Mouse (Mus musculus): ENCODE data around the gene Fgf11. TPM values are rescaled to one million over a fixed set of nuclear protein-coding genes. Genes with fewer than 3 reads are reported as not detected.

The Fgf11 gene
- total RNA-seq, 2 experiments from 2014 or later, result 10.1 to 13.8 TPM

DNA sequence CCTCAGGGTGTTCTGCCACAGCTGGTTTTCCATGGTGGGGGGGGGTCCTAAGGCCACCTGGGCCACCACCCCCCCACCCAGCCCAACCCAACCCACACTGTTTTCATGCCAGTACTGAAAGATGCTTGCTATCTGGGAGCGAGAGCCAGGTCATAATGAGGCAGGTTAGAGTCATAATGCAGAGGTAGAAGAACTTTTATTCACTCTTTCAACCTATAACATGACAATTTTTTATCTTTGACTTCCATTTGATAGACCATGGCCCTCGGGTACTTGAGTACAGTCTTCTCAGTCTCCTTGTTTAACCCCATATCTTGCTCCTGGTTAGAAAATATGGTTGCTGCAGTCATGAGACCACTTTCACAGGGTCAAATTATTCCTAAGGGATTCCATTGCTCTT, 16.7 kb upstream of the Fgf11 start, which contains the start of gene Spem2:
Gene Spem2 (minus strand): TSS at position 101 of the 400 bp plus-strand sequence.
- no peak for DNase-seq (ENCODE audit: low spot score in 2 of 2)

DNA sequence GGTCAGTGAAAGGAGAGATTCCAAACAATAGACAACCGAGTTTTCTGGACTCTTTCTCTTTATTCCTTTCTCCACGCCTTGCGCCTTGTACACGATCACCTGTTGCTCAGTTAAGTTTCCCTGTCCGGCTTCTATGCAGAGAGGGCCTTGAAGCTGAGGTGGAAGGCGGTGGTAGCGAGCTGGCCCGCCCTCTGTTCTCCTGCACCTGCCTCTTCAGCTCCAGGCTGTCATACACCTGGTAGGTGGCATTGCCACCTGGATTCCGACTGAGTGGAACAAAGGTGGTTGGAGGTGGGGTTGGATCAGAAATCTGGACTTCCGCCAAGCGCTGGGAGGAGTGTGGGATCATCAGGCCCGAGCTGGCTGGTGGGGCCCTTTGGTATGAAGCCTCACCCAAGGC, 14.9 kb upstream of the Fgf11 start:
- DNase-seq (ENCODE audit: low spot score in 2 of 2), result no peak

DNA sequence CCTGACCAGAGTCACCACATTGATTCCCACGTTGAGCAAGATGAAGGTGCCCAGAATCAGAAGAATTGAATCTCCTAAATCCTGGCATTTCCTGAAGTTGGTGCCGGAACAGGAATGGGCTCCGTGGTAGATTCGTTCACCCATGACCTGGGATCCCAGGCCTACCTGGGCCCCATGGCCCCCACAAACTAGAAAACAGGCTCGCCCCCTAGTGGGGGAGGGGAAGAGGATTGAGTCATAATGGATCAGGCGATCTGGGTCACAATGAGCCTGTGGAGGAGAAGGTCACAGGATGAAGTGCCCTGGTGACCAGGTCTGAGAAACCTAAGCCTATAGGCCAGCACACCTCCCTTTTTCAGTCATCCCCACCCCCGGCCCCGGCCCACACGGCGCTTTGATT, 13.5 kb upstream of the Fgf11 start, which contains the start of gene Gm39566:
Gene Gm39566 (minus strand): TSS at position 144 of the 400 bp plus-strand sequence.
- no peak for DNase-seq (ENCODE audit: low spot score in 2 of 2)

DNA sequence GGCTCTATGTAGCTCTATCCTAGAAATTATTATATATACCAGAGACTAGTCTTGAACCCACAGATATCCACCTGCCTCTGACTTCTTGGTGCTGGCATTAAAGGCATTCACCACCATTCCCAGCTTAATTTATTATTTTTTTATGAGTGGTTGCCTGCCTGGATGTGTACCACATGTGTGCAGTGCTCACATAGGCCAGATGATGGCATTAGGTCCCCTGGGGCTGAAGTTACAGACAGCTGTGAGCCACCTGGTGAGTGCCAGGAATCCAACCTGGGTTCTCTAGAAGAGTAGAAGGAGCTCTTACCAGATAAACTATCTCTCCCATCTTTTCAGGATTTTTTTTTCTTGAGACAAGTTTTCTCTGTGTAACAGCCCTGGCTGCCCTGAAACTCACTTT, 8.6 kb upstream of the Fgf11 start:
- no peak for DNase-seq (ENCODE audit: low spot score in 2 of 2)

DNA sequence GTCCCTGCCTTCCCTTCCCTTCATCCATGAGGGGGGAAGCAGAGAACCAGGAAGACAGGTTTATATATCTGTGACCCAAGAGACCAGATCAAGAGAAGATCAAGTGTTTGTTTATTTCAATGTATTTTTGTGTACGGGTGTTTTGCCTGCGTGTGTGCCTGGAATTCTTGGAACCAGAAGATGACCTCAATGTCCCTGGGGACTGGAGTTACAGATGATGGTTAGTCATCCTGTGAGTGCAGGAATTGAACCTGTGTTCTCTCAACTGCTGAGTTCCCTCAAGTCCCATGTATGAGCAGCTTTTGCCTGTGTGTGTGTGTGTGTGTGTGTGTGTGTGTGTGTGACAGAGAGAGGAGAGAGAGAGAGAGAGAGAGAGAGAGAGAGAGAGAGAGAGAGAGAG, 6.0 kb upstream of the Fgf11 start:
- DNase-seq (ENCODE audit: low spot score in 2 of 2), result no peak

DNA sequence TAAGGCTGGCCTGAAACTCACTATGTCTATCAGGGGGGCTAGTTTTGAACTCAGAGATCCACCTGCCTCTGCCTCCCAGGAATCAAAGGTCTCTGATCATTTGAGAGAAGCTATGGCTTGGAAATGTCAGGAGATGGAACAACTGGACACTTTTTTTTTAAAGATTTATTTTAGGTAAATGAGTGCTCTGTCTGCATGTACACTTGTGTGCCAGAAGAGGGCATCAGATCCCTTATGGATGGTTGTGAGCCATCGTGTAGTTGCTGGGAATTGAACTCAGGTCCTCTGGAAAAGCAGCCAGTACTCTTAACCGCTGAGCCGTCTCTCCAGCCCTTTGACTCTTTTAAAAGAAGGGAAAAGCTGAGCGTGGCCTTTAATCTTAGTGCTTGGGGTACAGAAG, 4.7 kb upstream of the Fgf11 start:
- no peak for DNase-seq (ENCODE audit: low spot score in 2 of 2)

DNA sequence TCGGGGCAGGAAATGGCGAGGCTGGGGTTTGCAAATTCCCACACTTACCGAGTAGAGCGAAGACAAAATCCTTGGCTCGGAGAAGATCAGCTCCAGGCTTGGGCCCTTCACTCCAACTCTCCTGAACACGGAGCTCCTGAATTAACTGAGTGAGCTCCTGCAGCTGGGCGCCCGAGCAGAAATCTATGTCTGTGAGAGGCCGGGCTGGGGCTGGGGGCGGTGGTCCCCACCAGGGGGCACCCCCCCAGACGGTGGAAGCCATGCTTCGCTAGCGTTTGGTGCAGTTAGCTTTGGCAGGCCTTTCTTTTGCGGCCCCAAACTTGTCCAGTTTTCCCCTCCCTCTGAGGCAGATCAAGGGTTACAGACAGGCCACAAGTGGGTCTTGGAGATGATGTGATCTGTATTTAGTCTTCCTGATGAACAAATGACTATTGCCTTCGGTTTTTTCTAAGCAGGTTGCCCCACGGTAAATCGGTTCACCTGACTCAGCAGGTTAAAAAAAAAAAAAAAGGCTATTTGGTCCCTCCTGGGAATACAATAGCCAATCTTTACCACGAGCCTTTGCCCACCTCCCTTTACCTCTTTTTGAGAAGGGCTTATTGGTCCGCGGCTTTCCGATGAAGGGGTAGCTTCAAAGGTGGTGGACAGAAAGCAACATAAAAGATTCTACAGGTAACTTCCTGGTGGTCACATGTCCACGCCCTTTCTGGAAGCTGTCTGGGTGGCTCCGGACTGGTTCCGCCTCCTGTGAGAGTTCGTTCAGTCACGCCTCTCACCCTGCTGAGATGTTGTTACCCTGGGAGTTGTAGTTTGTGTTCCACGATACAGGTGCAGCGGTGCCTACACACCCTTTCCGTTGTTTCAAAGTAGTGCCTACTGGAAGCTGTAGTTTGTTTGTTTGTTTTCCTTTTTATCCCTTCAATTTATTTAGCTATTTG, 3.6 kb upstream of the Fgf11 start, which contains the start of gene Tmem102:
Gene Tmem102 (minus strand): TSS at position 653 of the 938 bp plus-strand sequence.
- no peak for DNase-seq (ENCODE audit: low spot score in 2 of 2)

DNA sequence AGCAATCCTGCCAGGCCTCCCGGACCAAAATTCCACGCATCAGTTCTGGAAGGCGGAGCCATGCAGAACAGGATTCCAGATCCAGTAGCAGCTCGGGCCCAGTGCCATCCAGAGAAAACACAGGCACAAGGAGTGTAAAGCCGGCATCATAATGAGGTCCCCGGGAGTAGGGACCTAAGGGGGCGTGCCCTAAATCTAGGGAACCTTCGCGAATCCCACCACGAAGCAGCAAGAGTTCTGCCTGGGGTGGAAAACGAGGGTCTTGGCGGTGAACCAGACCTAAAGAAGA, 2.9 kb upstream of the Fgf11 start:
- no peak for DNase-seq (ENCODE audit: low spot score in 2 of 2)

DNA sequence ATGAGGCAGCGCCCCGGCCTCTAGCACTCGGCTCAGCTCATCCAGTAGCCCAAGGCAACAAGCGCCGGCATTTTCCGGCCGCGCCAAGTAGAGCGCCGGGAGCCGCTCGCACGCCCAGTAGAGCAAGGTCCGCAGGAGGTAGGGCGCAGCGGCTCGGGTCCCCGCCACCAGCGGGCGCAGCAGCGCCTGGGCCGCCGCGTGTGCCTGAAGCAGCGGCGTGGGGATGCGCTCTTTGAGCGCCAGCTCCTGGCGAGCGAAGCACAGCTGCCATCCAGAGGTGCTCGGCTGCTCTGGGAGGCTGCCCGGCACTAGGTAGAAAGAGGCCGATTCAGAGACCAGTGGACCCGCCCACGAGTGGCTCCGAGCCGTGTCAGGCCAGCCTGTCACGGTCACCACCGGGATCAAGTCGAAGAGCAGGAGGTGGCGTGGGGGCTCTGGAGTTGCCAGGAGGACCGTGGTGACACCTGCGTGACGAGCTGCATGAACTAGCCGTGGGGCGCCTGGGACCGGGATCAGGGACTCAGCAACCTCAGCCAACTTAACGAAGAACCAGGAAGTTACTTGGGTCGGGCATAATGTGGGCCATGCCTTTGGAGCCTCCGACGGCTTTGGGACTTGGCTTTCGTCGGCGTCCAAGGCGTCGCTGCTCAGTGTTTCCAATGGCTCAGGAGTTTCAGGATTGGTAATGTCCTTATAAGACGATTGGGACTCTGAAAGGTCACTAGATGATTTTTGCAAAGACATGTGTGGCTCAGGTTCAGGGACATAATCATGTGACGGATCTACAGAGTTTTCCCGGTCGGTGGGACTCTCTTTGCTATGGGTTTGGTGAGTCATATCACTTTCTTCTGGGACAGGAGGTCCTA, 2.4 kb upstream of the Fgf11 start:
- DNase-seq (ENCODE audit: low spot score in 2 of 2), result peak; percentile 55 to 71

DNA sequence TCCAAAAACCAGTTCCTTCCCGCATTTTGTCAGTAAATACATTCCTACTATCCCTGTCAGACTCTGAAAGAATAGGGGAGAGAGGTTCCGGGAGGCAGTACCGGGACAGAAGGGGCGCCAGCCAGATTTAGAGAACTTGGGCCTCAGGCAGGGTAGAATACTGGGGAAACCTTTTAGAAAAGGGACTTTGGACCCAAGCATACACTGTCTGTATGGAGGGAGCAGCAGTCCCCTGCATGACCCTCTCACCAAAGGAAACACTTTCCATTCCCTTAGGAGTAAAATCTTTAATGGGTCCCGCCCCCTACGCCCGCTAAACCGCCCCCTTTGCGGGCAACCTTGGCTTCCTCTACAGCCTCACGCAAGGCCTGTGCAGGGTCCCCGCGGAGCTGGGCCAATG, 1.7 kb upstream of the Fgf11 start:
- no peak for DNase-seq (ENCODE audit: low spot score in 2 of 2)

DNA sequence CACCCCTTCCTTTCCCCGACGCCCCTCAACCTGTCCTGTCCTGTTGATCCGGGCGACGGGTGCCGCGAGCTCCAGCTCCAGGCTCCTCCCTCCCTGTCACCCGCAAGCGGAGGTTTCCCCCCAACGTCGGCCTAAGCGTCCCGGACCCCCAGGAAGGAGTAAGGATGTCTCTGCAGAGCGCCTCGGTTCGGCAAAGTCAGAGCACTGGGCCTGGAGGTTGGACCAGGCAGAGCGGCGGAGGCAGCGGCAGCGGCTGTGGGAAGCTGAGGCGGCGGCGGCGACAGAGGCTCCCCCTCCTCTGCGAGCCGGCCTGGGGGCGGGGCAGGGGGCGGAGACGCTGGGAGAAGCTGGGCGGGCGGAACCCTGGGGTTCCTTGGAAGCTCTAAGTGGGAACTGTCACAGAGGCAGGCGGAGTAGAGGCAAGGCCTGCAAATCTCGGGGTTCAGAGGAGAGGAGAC, 1.0 kb upstream of the Fgf11 start:
- DNase-seq (ENCODE audit: low spot score in 2 of 2), result peak; percentile 79 to 85

DNA sequence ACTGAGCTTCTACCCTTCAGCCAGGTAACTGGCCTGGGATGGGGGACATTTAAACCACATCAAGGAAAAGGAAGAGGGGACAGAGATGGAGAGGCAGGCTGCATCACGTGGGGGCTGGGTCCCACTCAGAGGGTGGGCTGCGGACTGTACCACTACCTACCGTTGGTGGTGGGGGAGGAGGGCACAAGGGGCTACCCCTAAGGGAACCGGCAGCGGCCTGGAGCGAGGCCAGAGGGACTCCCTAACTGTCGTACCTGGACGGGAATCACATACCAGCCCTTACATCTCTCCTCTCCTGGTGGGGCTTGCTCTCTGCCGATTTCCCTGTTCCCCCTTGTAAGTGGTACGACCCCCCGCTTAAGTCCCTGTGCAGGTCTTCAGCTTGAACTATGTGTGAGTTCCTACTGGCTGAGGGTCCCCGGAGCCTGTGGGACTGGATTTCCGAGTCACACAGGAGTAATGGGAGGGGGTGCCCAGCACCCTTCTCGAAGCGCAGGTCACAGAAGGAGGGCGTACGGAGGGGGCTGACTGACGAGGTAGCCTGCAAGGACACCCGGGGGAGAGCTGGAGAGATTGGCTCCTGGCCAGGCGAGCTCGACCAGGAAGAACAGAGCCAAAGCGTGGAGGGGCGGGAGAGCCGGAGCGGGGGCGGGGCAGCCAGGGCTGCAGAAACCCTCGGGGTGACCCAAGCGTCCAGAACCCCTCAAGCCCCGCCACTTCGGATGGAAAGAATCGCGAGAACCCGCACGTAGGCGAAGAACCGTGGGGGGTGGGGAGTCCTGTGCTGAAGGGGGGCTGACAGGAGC, 1.1 kb downstream of the Fgf11 start:
- peak; percentile 60 to 72 for DNase-seq (ENCODE audit: low spot score in 2 of 2)

DNA sequence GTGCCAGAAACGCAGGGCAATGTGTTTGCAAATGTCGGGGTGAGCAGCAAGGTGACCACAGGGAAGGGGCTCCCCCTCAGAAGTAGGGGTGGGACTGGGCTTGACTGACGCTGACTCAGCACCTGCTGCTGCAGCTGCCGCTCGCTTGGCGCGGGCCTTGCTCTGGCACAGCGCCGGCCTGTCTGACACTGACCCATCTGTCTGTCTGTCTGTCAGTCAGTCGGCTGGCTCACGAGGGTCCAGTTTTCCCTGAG, 1.6 kb downstream of the Fgf11 start:
- DNase-seq (ENCODE audit: low spot score in 2 of 2), result peak in 1 of 2 experiments; percentile 60

DNA sequence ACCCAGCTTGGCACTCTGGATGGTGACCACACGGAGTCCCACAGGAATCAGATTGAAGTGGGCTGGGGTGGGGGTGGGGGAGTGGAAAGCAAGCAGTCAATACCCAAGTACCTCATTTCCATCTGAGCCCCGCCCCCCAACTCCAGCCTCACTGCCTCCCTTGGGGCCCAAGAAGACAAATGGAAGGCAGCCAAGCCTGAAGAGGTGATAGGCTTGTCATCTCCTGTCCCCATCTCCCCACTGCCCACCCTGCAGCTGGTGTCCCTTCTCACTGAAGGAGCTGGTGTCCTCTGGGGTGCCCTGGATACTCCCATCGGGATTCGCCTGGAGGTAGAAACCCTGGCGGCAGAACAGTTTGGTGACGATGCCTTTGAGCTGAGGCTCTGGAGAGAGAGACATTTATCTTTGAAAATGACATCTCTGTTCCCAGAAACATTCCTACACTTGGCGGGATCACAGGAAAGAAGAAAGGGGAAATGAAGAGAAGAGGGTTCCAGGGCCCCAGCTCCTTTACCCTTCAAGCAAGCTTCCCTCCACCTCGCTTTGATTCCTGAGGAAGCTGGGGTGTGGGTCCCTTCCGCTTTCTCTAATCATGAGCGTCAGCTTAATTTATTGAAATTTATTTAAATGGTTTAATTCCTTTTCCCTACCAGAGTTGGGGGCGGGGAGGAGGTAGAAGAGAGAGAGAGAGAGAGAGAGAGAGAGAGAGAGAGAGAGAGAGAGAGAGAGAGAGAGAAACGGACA, 2.1 kb downstream of the Fgf11 start:
- no peak for DNase-seq (ENCODE audit: low spot score in 2 of 2)

DNA sequence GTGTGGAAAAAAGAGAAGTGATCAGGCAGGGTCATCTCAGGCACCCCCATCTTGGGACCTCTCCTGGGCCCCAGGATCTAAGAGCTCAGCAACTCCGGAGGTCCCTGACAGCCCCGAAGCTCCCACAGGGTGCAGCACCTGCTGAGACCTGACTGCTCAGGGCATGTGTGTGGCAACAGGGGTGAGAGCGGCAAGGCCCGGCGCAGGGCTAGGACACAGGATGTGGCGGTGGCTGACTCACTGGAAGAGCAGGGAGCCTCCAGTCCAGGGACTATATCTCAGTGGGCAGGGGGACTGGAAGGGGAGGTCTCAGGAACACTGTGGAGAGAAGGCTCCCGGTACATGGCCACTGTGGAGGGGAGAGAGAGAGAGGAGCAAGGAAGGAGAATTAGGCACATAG, 3.7 kb downstream of the Fgf11 start:
- DNase-seq (ENCODE audit: low spot score in 2 of 2), result no peak

DNA sequence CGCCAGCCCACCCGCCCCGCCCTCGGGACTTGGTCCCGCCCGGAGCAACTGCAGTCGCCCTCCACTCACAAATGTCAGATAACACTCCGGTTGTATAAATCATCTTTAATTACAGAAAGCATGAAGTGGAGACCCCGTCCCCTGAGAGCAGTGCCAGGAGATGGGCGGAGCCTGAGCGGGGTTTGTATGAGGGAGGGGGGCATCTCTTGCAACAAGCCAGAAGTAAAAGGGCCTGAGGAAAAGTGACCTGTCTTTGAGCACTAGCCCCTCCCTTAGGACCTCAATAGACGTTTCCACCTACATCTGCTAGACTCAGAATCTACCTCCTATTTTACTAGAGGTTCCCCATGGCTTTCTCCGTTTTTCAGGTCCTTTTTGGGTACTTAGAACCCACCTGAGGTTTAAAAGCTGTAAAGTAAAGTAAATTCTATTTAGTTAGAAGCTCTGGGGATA, 5.6 kb downstream of the Fgf11 start:
- no peak for DNase-seq (ENCODE audit: low spot score in 2 of 2)

DNA sequence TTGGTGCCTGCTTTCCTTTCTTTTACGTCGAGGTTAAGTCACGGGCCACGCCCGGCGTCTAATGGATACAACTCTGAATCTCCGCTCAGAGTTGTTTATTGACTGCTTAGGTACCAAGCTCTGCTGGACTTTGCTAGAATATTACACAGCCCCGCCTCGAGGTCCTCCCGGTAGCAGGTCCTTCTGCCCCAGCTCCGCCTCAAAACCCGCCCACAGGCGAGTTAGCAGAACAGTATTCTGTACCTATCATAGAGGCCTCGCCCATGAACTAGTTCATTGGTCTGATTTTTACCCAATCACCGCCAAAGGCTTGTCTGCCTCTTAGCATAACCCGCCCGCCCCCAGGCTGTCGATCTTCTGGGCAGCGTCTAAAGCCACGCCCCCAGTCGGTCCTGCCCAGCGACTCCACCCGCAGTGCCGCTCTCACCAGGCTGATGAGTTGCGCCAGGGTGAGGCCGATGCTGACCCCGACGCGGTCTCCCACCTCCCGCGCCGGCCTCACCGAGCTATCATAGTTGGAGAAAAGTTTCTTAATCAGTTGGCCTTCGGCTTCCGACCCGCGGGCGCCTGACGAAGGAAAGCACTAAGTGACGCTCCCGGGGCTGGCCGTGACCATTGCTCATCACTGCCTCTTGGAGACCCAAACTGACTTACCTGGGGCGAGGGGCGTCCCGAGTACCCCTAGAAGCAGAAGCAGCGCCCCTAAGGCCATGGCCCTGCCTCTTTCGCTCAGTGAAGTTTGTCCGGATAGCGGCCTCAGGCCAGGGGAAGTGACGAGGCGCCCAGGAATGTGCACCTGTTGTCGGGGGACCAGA, 6.3 kb downstream of the Fgf11 start, which contains the start of gene Chrnb1:
Gene Chrnb1 (minus strand): TSS at position 776 of the 815 bp plus-strand sequence.
- DNase-seq (ENCODE audit: low spot score in 2 of 2), result peak; percentile 79 to 92

DNA sequence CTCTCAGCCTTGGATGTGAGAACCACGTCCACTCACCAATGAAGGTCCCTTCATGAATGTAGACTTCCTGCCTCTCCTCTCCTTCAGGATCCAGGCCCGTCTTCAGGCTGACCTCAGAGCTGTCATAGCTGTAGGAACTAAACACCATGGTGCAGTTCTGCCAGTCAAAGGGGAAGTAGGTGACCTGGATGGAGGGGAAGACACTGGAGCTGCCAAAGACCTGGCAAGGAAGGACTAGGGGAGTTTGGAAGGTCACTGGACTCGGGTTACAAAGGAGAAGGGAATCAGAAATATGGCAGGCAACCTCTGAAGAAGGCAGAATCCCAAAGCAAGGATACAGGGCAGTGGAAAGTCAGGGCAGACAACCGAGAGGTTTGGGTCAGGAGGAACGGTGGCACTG, 8.2 kb downstream of the Fgf11 start:
- DNase-seq (ENCODE audit: low spot score in 2 of 2), result no peak

DNA sequence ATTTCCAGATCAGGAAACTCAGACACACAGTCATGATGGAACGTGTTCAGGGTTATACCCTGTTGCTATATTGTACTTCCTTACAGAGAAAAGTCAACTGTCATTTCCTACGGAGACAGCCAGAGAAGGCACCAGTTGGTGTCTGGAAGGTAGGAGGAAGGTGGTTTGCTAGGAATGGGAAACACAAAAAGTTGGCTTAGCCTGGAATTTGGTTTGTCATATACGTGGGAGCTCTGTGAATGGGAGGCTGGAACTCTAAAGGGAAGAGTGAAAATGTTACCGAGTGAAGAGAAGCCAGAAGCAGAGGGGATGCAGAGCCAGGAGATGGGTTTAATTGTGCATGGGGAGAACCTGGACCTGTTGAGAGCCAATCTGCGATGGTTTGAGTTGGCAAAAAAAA, 10.2 kb downstream of the Fgf11 start:
- DNase-seq (ENCODE audit: low spot score in 2 of 2), result no peak

DNA sequence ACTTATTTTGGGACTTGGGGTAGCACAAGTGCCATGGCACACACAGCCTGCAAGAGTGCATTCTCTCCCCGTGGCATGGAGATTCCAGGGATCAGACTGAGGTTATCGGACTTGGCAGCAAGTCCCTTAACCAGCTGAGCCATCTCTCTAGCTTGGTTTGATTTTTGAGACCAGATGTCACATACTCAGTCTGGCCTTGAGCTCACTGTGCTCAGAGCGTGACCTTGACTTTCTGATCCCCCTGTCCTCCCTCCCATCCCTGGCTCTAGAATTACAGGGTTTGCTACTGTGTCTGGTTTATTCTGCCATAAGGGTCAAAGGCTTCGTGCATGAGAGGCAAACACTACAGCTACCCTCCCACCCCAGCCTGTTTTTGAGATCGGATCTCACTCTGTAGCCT, 12.2 kb downstream of the Fgf11 start:
- no peak for DNase-seq (ENCODE audit: low spot score in 2 of 2)
